Mouse (Mus musculus): ENCODE measurements around the gene Pias3.
"Not testable (repeated sequence)": the region's sequence is repeated elsewhere in the genome, so short reads cannot be mapped to it uniquely, and the experiment has no call there.

Gene Pias3

GRCm38 (mm10) chr3:96696198-96696765 is at the start of gene Pias3:
Pias3 (plus strand) TSS chr3:96696384.
- DNase-seq (ENCODE audit: low spot score in 2 of 2): peak; percentile 79 to 87

- no peak for DNase-seq (ENCODE audit: low spot score in 2 of 2)
Observed at GRCm38 (mm10) chr3:96647365-96647764, 48.8 kb upstream of the Pias3 start.

- DNase-seq (ENCODE audit: low spot score in 2 of 2): no peak
Observed at GRCm38 (mm10) chr3:96660901-96661300, 35.3 kb upstream of the Pias3 start.

- no peak for DNase-seq (ENCODE audit: low spot score in 2 of 2)
Observed at GRCm38 (mm10) chr3:96662731-96663316, 33.4 kb upstream of the Pias3 start.

- DNase-seq (ENCODE audit: low spot score in 2 of 2): peak; percentile 76 to 79
Observed at GRCm38 (mm10) chr3:96663432-96664239, 32.5 kb upstream of the Pias3 start.

GRCm38 (mm10) chr3:96665732-96666363 is 30.3 kb upstream of the Pias3 start:
- not testable (repeated sequence) for DNase-seq (ENCODE audit: low spot score in 2 of 2)

GRCm38 (mm10) chr3:96666916-96667315 is 29.3 kb upstream of the Pias3 start:
- no peak for DNase-seq (ENCODE audit: low spot score in 2 of 2)

GRCm38 (mm10) chr3:96667316-96667715 is 28.9 kb upstream of the Pias3 start:
- no peak for DNase-seq (ENCODE audit: low spot score in 2 of 2)

GRCm38 (mm10) chr3:96668424-96669067 is 27.6 kb upstream of the Pias3 start:
- DNase-seq (ENCODE audit: low spot score in 2 of 2): no peak

GRCm38 (mm10) chr3:96669727-96670468 is 26.3 kb upstream of the Pias3 start, which contains the start of gene Ankrd35:
Ankrd35 (plus strand) TSS chr3:96670131.
- DNase-seq (ENCODE audit: low spot score in 2 of 2): peak; percentile 67 to 83

- DNase-seq (ENCODE audit: low spot score in 2 of 2): no peak
Observed at GRCm38 (mm10) chr3:96671519-96671918, 24.7 kb upstream of the Pias3 start.

- no peak for DNase-seq (ENCODE audit: low spot score in 2 of 2)
Observed at GRCm38 (mm10) chr3:96673514-96673913, 22.7 kb upstream of the Pias3 start.

GRCm38 (mm10) chr3:96674442-96674841 is 21.7 kb upstream of the Pias3 start:
- peak; percentile 37 to 65 for DNase-seq (ENCODE audit: low spot score in 2 of 2)

- DNase-seq (ENCODE audit: low spot score in 2 of 2): no peak
Observed at GRCm38 (mm10) chr3:96675171-96675570, 21.0 kb upstream of the Pias3 start.

GRCm38 (mm10) chr3:96675690-96676089 is 20.5 kb upstream of the Pias3 start:
- no peak for DNase-seq (ENCODE audit: low spot score in 2 of 2)

- DNase-seq (ENCODE audit: low spot score in 2 of 2): no peak
Observed at GRCm38 (mm10) chr3:96678456-96678855, 17.7 kb upstream of the Pias3 start.

- peak; percentile 59 to 62 for DNase-seq (ENCODE audit: low spot score in 2 of 2)
Observed at GRCm38 (mm10) chr3:96679159-96679674, 17.0 kb upstream of the Pias3 start.

GRCm38 (mm10) chr3:96680269-96680956 is 15.8 kb upstream of the Pias3 start:
- no peak for DNase-seq (ENCODE audit: low spot score in 2 of 2)

- DNase-seq (ENCODE audit: low spot score in 2 of 2): no peak
Observed at GRCm38 (mm10) chr3:96683496-96683895, 12.7 kb upstream of the Pias3 start.

- no peak for DNase-seq (ENCODE audit: low spot score in 2 of 2)
Observed at GRCm38 (mm10) chr3:96684151-96684821, 11.9 kb upstream of the Pias3 start.
